Mouse (Mus musculus) liver, embryonic 12.5 days (tissue): ENCODE data around the gene Add3. TPM values are rescaled to one million over a fixed set of nuclear protein-coding genes. Genes with fewer than 3 reads are reported as not detected.
"Not testable (repeated sequence)": the region's sequence is repeated elsewhere in the genome, so short reads cannot be mapped to it uniquely, and the experiment has no call there.

Source experiments
- ATAC-seq: fragments of 200-750 bp; cut with Nextera tagmentation; 2 replicates; pipeline ENCODE4 v1.8.0; 2017; ENCODE audit warnings: moderate number of reproducible peaks, mild to moderate bottlenecking, moderate library complexity
- H3K27ac ChIP-seq: fragments of 300-500 bp; sonication (generic); 2 replicates; pipeline ENCODE4 v1.5.1; 2016; ENCODE audit warnings: mild to moderate bottlenecking
- H3K27me3 ChIP-seq: fragments of 300-500 bp; sonication (generic); replicated peaks from 2 replicates; pipeline ENCODE4 v1.6.1; 2016; ENCODE audit warnings: mild to moderate bottlenecking, moderate library complexity
- H3K36me3 ChIP-seq: fragments of 300-500 bp; sonication (generic); 2 replicates; pipeline ENCODE4 v1.6.1; 2016; ENCODE audit warnings: mild to moderate bottlenecking, moderate library complexity
- H3K4me1 ChIP-seq: fragments of 300-500 bp; sonication (generic); 2 replicates; pipeline ENCODE4 v1.6.1; 2016
- H3K4me2 ChIP-seq: fragments of 300-500 bp; sonication (generic); 2 replicates; pipeline ENCODE4 v1.6.1; 2016; ENCODE audit warnings: mild to moderate bottlenecking, moderate library complexity
- H3K4me3 ChIP-seq: fragments of 300-500 bp; sonication (generic); 2 replicates; pipeline ENCODE4 v1.5.1; 2016; ENCODE audit warnings: mild to moderate bottlenecking, moderate library complexity
- H3K9ac ChIP-seq: fragments of 300-500 bp; sonication (generic); 2 replicates; pipeline ENCODE4 v1.6.1; 2016; ENCODE audit warnings: mild to moderate bottlenecking, moderate library complexity
- H3K9me3 ChIP-seq: fragments of 300-500 bp; sonication (generic); replicated peaks from 2 replicates; pipeline ENCODE4 v1.6.1; 2016; ENCODE audit warnings: mild to moderate bottlenecking, moderate library complexity
- WGBS: fragments of 180-500 bp; shearing (Covaris S2); methylation state at CpG from one replicate; pipeline ENCODE4 v1.1.7; 2016; ENCODE audit not compliant: insufficient replicate concordance; 5-methylcytosine and 5-hydroxymethylcytosine counted together
- polyA plus RNA-seq: library from polyadenylated mRNA; unstranded; fragments of >200 nt; fragmentation: Nextera tagmentation; extraction: Ambion mirVana; gene quantifications from 2 replicates; pipeline ENCODE4 v1.2.1, GENCODE M21; 2016

Gene Add3
- polyA plus RNA-seq, 1 experiment from 2014 or later = 42.2 TPM

DNA sequence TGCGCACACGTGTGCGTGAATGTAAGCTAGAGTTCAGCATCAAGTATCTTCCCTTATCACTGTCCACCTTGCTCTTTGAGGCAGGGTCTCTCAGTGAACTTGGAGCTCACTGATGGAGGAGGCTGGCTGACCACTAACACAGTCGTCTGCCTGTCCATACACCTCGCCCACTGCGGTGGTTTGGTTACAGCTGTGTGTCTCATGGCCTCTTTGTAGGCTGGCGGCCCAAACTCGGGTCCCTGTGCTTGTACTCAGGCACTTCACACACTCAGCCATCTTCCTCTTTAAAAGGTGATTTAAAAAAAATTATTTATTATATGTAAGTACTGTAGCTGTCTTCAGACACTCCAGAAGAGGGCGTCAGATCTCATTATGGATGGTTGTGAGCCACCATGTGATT, 59.5 kb downstream of the Add3 start:
- H3K36me3 ChIP-seq = peaks cover 13% of the 10 kb centered on the region
- 0 out of 2 replicates have a peak overlapping the region, but pooled peaks have one; percentile 29 for H3K27ac ChIP-seq
- no peak overlapping the region for H3K4me2 ChIP-seq
- 0 out of 2 replicates have a peak, but pooled peaks have one; percentile 23 for ATAC-seq
- peaks cover 43% of the 10 kb centered on the region for H3K4me1 ChIP-seq
- H3K4me3 ChIP-seq = no peak overlapping the region
- no peaks in the 10 kb centered on the region for H3K27me3 ChIP-seq
- H3K9me3 ChIP-seq = no peaks in the 10 kb centered on the region
- 89% methylated on average over 9 of the region's 9 CpGs for WGBS
- no peak overlapping the region for H3K9ac ChIP-seq

- no peak for ATAC-seq
- H3K27ac ChIP-seq = no peak overlapping the region
- WGBS = 83% methylated on average over 1 of the region's 1 CpGs
- no peak overlapping the region for H3K4me2 ChIP-seq
- no peaks in the 10 kb centered on the region for H3K9me3 ChIP-seq
- no peaks in the 10 kb centered on the region for H3K27me3 ChIP-seq
- H3K4me3 ChIP-seq = no peak overlapping the region
- no peak overlapping the region for H3K9ac ChIP-seq
- peaks cover 29% of the 10 kb centered on the region for H3K4me1 ChIP-seq
- peaks cover 13% of the 10 kb centered on the region for H3K36me3 ChIP-seq
Measured at GRCm38 (mm10) chr19:53202116-53202515, 61.9 kb downstream of the Add3 start.

DNA sequence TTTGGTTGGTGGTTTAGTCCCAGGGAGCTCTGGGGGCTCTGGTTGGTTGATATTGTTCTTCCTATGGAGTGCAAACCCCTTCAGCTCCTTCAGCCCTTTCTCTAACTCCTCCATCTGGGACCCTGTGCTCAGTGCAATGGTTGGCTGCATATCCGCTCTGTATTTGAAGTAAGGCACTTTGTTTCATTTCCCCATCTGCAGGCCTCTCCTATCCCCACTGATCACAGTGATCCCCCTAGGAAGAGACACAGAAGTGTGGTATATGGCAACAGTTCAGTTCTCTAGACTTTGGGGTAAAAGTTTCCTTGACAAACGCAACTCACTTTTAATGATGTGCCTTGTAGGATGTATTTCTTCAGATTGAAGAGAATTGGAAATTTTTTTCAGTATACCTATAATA, 66.7 kb downstream of the Add3 start:
- peaks cover 6% of the 10 kb centered on the region; the same call in 1 of the 2 replicates for H3K36me3 ChIP-seq
- 87% methylated on average over 2 of the region's 2 CpGs for WGBS
- no peaks in the 10 kb centered on the region for H3K27me3 ChIP-seq
- H3K9me3 ChIP-seq = no peaks in the 10 kb centered on the region
- H3K27ac ChIP-seq = no peak overlapping the region
- H3K4me3 ChIP-seq = no peak overlapping the region
- H3K9ac ChIP-seq = no peak overlapping the region
- H3K4me2 ChIP-seq = no peak overlapping the region
- ATAC-seq = no peak
- peaks cover 24% of the 10 kb centered on the region for H3K4me1 ChIP-seq

DNA sequence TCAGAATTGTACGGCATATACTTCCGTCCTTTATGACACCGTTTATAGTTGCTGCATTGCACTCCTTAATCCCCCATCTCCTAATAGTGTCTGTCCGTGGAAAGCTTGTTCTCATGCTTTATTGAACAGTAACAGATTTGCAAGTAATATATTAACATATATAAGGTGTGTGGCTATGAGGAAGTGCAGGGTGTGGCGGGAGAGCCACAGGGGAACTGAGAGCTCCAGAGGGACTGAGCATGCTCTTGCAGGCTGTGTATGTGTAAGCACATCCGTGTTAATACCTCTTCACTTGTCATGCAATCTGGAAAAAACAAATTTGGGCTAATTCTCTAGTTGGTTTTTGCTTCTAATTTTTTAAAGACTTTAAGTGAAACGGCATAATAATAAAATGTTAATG, 68.6 kb downstream of the Add3 start:
- no peaks in the 10 kb centered on the region for H3K27me3 ChIP-seq
- 78% methylated on average over 7 of the region's 7 CpGs for WGBS
- no peak overlapping the region for H3K9ac ChIP-seq
- no peaks in the 10 kb centered on the region for H3K9me3 ChIP-seq
- H3K4me3 ChIP-seq = no peak overlapping the region
- no peaks in the 10 kb centered on the region for H3K36me3 ChIP-seq
- H3K4me1 ChIP-seq = peaks cover 33% of the 10 kb centered on the region
- H3K27ac ChIP-seq = no peak overlapping the region
- H3K4me2 ChIP-seq = no peak overlapping the region
- ATAC-seq = no peak

GRCm38 (mm10) chr19:53210251-53210650, 70.0 kb downstream of the Add3 start:
- Histone ChIP-seq H3K4me2 (no peak overlapping the region), H3K27ac (no peak overlapping the region), H3K27me3 (no peaks in the 10 kb centered on the region), H3K36me3 (no peaks in the 10 kb centered on the region), H3K9me3 (no peaks in the 10 kb centered on the region), H3K4me1 (peaks cover 33% of the 10 kb centered on the region), H3K9ac (no peak overlapping the region), H3K4me3 (no peak overlapping the region)
- WGBS = 64% methylated on average over 2 of the region's 2 CpGs
- ATAC-seq = no peak

DNA sequence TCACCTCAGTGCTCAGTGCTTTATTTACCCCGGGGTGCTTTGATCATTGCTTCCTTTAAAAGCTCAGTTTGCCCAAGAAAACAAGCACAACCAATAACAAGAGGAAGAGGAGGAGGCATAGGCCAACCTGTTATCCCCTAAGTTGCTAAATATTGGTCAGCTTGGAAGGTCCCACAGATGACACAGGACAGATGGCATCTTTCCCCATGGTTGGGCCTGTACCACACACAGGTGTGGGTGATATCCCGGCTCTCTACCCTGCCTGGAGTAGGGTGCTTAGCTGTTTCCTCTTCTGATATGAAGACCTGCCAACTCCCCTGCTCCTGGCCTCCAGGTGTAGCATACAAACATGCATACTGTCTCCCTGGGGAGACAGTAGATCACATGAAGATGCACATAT, 75.1 kb downstream of the Add3 start:
- peaks cover 23% of the 10 kb centered on the region for H3K36me3 ChIP-seq
- no peak for ATAC-seq
- peaks cover 20% of the 10 kb centered on the region for H3K4me1 ChIP-seq
- no peaks in the 10 kb centered on the region for H3K27me3 ChIP-seq
- H3K4me3 ChIP-seq = no peak overlapping the region
- WGBS = 64% methylated on average over 2 of the region's 2 CpGs
- H3K4me2 ChIP-seq = no peak overlapping the region
- no peaks in the 10 kb centered on the region for H3K9me3 ChIP-seq
- no peak overlapping the region for H3K9ac ChIP-seq
- H3K27ac ChIP-seq = no peak overlapping the region

DNA sequence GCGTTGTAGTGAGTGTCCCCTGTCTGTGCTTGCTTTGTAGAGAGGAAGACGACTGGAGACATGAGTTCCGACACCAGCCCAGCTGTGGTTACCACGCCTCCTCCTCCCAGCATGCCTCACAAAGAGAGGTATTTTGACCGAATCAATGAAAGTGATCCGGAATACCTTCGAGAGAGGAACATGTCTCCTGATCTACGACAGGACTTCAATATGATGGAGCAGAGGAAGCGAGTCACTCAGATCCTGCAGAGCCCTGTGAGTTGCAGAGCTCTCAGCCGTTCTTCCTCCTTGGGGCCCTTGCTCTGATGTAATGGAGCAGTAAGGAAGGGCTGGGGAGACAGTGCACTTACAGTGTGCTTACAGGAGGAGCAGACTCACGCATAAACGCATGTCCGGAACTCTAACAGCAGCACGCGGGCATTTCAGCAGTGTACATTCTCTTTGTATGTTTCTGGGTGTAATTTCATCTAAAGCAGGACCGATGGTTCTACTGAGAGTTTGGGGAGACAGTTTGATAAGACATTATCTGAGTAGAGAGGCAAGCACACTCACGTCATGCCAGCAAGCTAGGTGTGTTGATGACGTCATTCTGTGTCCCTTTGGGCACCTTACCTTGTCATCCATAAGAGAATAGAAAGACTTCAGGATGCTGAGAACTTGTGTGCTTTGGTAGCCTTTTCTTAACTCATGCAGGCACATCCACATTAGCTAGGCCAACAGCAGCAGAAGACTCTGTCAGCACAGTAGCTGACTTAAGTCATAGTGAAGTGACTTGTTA, 76.7 kb downstream of the Add3 start:
- WGBS = 68% methylated on average over 18 of the region's 18 CpGs
- Histone ChIP-seq H3K9me3 (no peaks in the 10 kb centered on the region), H3K4me1 (peaks cover 14% of the 10 kb centered on the region), H3K36me3 (peaks cover 33% of the 10 kb centered on the region), H3K27ac (no peak overlapping the region), H3K9ac (no peak overlapping the region), H3K27me3 (no peaks in the 10 kb centered on the region), H3K4me2 (no peak overlapping the region), H3K4me3 (no peak overlapping the region)
- ATAC-seq = no peak

DNA sequence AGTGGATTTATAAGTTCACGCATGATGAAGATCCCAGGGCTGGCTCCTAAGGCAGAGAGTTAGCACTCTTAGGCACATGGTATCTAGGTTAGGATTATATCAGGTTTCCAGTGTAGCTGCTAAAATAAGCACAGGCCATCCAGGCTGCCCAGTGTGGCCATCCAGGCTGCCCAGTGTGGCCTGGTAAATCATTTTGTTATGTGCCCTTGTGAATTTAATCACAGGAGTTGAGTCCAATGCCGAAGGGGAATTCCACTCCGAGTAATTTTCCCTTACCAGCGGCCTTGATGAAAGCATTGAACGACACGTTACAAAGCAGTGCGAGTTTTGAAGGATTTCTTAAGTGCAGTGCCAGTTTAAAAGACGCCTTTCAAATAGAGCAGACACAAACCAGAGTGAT, 77.6 kb downstream of the Add3 start:
- 91% methylated on average over 8 of the region's 8 CpGs for WGBS
- Histone ChIP-seq H3K4me2 (no peak overlapping the region), H3K4me3 (no peak overlapping the region), H3K36me3 (peaks cover 33% of the 10 kb centered on the region), H3K9me3 (no peaks in the 10 kb centered on the region), H3K27ac (no peak overlapping the region), H3K27me3 (no peaks in the 10 kb centered on the region), H3K9ac (no peak overlapping the region), H3K4me1 (peaks cover 8% of the 10 kb centered on the region; the same call in 1 of the 2 replicates)
- ATAC-seq = no peak

DNA sequence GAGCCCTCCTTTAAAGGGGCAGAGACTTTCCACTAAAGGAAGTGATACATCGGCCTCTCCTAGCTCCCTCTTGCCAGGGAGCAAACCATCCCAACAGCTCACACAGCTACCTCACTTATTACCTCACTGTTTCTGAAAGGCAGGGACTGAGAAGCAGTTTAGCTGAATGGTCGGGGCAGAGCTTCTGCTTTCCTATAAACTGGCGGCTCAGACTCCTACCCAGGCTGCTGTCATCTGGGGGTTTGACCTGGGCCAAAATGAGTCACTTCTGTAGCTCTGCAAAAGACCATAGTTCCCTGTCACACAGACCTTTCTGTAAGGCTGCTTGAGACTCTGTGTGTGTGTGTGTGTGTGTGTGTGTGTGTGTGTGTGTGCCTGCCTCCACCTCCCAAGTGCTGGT, 79.1 kb downstream of the Add3 start:
- no peak overlapping the region for H3K4me3 ChIP-seq
- ATAC-seq = no peak
- WGBS = 56% methylated on average over 3 of the region's 3 CpGs
- H3K4me2 ChIP-seq = no peak overlapping the region
- H3K9me3 ChIP-seq = no peaks in the 10 kb centered on the region
- no peak overlapping the region for H3K27ac ChIP-seq
- H3K4me1 ChIP-seq = 0 out of 2 replicates have a peak, but pooled peaks cover 4% of the 10 kb centered on the region
- no peak overlapping the region for H3K9ac ChIP-seq
- H3K27me3 ChIP-seq = no peaks in the 10 kb centered on the region
- H3K36me3 ChIP-seq = peaks cover 38% of the 10 kb centered on the region

GRCm38 (mm10) chr19:53221186-53221585, 80.9 kb downstream of the Add3 start:
- Histone ChIP-seq H3K4me3 (no peak overlapping the region), H3K9ac (no peak overlapping the region), H3K36me3 (peaks cover 38% of the 10 kb centered on the region), H3K27me3 (no peaks in the 10 kb centered on the region), H3K4me2 (no peak overlapping the region), H3K9me3 (no peaks in the 10 kb centered on the region), H3K4me1 (peaks cover 11% of the 10 kb centered on the region), H3K27ac (no peak overlapping the region)
- 92% methylated on average over 3 of the region's 3 CpGs for WGBS
- ATAC-seq = no peak

GRCm38 (mm10) chr19:53225249-53226070, 85.2 kb downstream of the Add3 start:
- ATAC-seq, H3K9me3 ChIP-seq, H3K27ac ChIP-seq, H3K4me2 ChIP-seq, H3K27me3 ChIP-seq, H3K9ac ChIP-seq, H3K4me3 ChIP-seq: not testable (repeated sequence)
- Histone ChIP-seq H3K4me1 (peaks cover 11% of the 10 kb centered on the region), H3K36me3 (peaks cover 39% of the 10 kb centered on the region)
- WGBS = 38% methylated on average over 2 of the region's 2 CpGs

DNA sequence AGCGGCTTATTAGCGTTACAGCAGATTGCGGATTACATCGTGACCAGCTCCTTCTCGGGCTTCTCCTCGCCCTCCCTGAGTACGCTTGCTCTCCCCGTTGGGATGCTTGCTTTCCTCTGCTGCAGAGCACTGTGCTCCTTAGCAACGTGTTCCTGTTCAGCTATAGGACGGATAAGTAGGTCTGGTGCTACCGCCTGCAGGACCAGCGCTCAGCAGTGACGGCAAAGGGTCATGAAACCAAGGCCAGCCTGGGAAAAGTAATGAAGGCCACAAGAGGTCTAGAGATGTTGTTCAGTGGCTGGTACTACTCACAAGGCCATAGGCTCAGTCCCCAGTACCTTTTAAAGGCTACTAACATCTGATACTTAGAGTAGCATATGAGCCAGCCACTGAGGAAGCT, 86.4 kb downstream of the Add3 start:
- Histone ChIP-seq H3K27me3 (no peaks in the 10 kb centered on the region), H3K9me3 (no peaks in the 10 kb centered on the region), H3K36me3 (peaks cover 38% of the 10 kb centered on the region), H3K4me1 (peaks cover 11% of the 10 kb centered on the region), H3K4me3 (no peak overlapping the region), H3K27ac (no peak overlapping the region), H3K9ac (no peak overlapping the region), H3K4me2 (no peak overlapping the region)
- WGBS = 79% methylated on average over 13 of the region's 13 CpGs
- ATAC-seq = no peak
